Mouse (Mus musculus): ENCODE data around the gene Dedd.
"Not testable (repeated sequence)": the region's sequence is repeated elsewhere in the genome, so short reads cannot be mapped to it uniquely, and the experiment has no call there.

Dedd gene

GRCm38 (mm10) chr1:171319748-171320147 lies 9.2 kb upstream of the Dedd start:
- no peak for DNase-seq

- DNase-seq, result no peak
Observed at GRCm38 (mm10) chr1:171320151-171320550, 8.8 kb upstream of the Dedd start.

- DNase-seq, result no peak
Observed at GRCm38 (mm10) chr1:171321415-171321814, 7.5 kb upstream of the Dedd start.

GRCm38 (mm10) chr1:171322012-171322411 lies 6.9 kb upstream of the Dedd start:
- DNase-seq, result peak in 1 of 2 experiments; percentile 31

- no peak for DNase-seq
Observed at GRCm38 (mm10) chr1:171325571-171325970, 3.4 kb upstream of the Dedd start.

DNA sequence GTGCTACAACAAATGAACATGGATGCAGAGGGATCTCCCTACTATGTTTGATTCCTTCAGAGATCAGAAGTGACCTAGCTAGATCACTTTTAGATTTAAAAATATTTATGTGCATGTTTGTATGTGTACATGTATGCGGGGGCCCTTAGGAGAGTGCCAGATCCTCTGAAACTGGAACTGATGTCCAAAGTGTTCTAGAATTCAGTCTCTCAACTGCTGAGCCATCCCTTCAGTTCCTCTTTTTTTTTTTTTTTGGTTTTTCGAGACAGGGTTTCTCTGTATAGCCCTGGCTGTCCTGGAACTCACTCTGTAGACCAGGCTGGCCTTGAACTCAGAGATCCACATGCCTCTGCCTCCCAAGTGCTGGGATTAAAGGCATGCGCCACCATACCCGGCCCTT lies 2.4 kb upstream of the Dedd start:
- DNase-seq, result not testable (repeated sequence)

DNA sequence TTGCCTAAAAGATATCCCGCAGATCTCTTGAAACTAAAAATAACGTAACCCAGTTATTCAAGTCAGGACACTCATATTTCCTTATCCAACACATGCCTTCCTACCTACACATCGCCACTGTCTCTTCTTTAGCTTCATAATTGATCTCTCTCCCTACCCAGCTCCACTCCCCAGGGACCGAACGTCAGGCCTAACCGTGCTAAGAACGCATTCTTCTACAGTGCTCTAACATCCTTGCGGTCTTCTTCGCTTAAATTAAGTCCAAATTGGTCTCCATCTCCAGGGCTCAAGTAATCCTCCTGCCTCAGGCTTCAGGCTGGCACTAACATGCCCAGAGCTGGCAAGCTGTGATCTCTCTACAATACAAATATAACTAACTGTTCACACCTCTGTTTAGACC lies 701 bp upstream of the Dedd start:
- no peak for DNase-seq

- DNase-seq, result peak in 1 of 2 experiments; percentile 77
Observed at GRCm38 (mm10) chr1:171329433-171330215, 679 bp downstream of the Dedd start.

- DNase-seq, result no peak
Observed at GRCm38 (mm10) chr1:171330216-171330560, 1.2 kb downstream of the Dedd start.

DNA sequence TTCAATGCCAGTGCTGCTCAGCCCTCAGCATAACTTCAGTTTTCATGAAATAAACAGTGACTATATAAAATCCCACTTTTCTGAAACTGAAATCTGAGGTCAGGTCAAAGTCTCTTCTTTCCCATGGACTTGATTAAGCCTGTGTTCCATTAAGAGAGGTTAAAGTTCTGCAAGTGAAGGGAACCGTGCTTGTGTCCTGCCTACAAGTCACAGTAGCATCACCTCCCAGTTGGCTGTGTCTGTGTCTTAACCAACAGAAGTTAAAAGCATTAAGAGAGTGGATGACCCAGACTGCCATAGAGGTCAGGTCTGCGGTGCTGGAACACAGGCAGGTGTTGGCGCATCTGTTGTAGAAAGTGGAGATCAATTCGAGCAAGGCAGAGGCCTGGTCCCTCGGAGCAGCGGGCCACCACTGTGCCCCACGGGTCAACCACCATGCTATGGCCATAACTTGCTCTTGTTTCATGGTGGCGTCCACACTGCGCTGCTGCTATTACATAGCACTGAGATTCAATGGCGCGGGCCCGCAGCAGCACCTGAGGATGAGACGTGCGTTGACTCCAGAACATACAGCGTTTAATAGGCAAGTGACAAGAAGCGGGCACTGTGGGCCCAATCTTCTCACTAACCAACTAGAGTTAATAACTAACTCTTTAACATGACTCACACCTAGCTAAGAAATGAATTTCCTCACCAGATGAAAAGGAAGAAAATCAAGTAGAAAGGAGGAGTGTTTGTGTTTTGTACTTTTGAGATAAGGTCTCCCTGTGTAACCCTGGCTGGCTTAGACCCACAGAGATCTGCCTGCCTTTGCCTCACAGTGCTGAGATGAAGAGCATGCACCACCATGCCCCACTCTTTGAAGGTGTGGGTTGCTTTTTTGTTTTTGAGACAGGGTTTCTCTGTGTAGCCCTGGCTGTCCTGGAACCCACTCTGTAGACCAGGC lies 13.6 kb downstream of the Dedd start:
- DNase-seq, result no peak

DNA sequence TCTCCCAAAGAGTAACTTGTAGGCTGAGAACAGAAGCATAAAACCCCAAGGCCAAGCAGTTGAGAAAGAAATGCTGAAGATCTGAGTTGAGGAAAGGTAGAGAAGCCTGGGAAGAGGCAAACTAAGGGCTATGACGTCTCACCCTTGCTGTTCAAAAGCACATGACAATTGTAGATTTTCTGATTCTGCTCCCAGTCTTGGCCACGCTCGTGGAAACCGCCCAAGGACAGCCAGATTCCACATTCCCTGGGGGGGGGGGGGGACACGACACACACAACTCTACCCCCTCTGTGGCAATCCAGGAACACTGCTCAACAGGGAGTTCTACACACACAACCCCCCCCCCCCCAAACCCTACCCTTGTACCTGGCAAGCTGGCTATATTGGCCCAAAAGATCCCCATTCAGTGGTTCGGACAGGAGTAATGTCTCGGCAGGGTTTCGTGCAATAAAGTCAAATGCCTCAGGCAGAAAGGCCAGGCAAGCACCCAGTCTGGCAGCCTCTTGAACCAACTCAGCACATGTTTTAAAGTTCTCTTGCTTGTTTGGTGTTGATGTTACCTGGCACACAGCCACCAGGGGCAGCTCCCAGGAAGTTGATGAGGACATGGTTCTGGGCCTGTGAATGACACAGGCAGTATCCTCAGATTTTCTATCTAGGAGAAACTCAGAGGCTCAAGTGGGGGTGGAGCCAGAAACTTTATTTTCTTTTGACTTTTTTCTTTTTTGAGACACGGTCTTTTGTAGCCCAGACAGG lies 15.2 kb downstream of the Dedd start:
- peak; percentile 57 to 74 for DNase-seq

DNA sequence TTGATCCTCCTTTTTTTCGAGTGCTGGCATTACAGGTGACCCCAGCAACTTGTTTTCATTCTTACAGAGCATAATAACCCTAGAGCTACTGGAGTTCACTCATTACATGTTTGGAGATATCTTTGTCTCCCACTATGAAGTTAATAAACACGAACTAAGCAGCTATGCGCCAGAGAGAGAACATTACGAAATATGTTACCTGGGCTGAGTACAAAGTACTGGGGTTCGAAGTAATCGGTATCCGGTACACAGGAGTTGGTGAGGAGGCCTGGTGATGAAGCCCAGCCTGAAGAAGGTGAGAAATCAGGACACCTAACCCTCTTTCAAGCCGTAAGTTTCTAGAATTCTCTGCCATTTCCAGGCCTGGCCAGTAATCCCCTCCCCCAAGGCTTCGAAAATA lies 15.8 kb downstream of the Dedd start:
- no peak for DNase-seq

GRCm38 (mm10) chr1:171345225-171346094 lies 16.5 kb downstream of the Dedd start, which contains the start of the genes Nit1 and Pfdn2:
Nit1 (minus strand) TSS chr1:171345646.
Pfdn2 (plus strand) TSS chr1:171345670.
- DNase-seq, result peak; percentile 91 to 95

DNA sequence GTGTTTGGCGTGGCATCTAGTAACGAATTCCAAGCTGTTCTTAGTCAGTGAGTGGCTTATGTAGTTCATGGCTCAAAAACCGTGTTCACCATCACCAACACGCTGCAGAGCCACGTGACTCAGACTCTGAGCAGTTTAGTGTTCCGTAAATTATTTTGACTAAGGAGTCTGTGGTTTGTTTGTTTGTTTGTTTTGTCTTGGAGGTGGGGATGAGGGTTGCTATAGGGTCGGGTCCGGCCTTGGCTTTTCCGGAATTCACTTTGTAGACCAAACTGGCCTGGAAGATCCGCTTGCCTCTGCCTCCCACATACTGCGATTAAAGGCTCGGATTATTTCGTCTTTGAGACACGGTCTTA lies 17.1 kb downstream of the Dedd start:
- DNase-seq, result no peak

- DNase-seq, result no peak
Observed at GRCm38 (mm10) chr1:171348665-171349064, 19.7 kb downstream of the Dedd start.

DNA sequence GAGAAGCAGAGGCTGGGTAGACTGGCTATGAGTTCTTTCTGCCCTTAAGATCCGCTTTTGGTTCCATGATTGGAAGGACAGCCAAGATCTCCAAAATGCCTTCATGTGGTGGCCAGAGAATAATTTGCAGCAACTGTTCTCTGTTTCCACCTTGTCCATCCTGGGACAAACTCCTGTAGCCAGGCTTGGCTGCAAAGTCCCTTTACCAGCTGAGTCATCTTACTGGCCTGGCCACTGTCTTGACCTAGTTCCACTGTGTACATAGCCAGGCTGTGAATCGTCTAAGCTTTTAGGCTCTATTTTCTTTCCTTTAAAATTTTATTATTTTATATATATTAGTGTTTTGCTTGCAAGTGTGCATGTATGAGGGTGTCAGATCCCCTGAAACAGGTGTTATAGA lies 20.3 kb downstream of the Dedd start:
- DNase-seq, result no peak

DNA sequence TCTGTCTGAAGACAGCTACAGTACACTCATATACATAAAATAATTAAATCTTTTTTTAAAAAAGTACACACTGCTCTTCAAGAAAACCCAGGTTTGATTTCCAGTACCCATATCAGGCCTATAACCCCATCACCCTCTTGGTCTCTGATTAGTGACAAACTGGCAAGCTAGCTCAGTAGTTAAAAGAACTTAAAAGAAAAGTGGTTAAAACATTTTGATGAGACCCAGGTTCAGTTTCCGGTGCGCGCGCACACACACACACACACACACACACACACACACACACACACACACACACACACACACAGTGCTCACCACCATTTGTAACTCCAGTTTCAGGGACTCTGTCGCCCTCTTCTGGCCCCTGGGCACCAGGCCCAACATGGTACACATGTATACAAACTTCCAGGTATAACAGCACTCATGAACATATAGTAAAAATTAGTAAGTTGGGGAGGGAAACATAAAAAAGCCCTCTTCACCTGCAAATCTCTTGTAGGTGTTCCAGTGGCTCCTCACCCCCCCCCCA lies 26.9 kb downstream of the Dedd start:
- DNase-seq, result no peak

DNA sequence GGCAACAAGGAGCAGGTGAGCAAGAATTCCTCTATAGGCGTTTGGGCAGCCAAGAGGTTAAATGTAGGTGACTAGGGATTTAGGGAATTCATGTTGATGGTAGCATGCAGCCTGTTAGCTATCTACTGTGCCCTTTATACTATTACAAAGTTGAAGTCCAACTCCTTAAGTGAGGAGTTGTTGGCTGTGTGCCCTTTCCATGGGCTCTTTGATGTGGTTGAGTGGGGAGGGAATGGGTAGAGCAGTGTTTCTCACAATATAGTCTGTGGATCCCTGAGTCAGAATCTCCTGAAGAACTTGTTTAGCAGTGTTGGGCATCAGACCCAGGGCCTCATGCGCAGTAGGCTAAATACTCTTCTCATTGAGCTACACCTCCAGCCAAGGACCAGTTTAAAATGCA lies 27.9 kb downstream of the Dedd start:
- no peak for DNase-seq

DNA sequence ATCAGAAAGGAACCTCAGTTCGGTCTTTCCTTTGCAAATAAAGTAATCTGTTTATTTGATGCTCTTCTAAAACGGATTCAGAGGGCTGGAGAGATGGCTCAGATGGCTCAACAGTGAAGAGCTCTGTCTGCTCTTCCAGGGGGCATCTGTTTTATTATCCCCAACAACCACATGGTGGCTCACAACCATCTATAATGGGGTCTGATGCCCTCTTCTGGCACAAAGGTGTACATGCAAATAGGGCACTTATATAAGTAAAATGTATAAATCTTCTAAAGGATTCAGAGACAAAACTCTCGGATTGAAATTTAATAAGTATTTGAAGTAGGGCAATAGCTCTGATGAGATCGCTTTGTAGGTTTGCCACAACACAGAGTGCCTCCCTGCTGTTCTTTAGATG lies 29.5 kb downstream of the Dedd start:
- DNase-seq, result no peak

GRCm38 (mm10) chr1:171360253-171360652 lies 31.3 kb downstream of the Dedd start:
- DNase-seq, result no peak

DNA sequence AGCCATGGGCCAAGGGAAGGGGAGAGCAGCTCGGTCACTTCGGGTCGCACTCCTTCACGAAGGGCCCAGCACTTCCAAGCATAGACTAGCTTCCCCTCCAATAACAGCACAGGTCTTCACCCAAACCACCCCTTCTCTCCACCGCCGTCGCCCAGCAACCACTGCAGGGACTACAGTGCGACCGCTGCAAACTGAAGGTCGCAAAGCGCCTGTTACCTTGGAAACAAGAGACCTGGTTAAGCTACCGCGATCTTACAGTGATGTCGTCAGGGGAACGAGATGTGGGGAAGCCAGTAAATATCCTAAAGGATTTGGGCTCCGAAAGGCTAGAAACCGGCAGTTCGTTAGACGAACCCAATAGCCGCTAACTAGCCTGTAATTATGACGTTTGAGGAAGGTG lies 31.7 kb downstream of the Dedd start, which contains the start of gene Klhdc9:
TSS of gene Klhdc9 (minus strand) at position 143 of the 400 bp plus-strand sequence.
- DNase-seq, result peak; percentile 78 to 87
